Mouse (Mus musculus) embryonic stem cell, embryonic (primary cell): ENCODE data around the gene Atxn2.

Experiments used
- CTCF ChIA-PET, 4 experiments: fragments of 300-600 bp in 2 of 4; fragments of 350-600 bp in 2 of 4; sonication (Branson Sonifier 250); formaldehyde crosslinking; loops; one replicate each; lab custom pipeline; 2022; ENCODE audit warnings: inconsistent platforms in 2 of 4; lab: Charles Lee
- POLR2A ChIA-PET, 4 experiments: fragments of 300-600 bp in 2 of 4; fragments of 350-600 bp in 2 of 4; sonication (Branson Sonifier 250); formaldehyde crosslinking; loops; one replicate each; lab custom pipeline; 2022; ENCODE audit warnings: antibody characterized with exemption in 4 of 4, inconsistent platforms in 1 of 4; lab: Charles Lee

Gene Atxn2

GRCm38 (mm10) chr5:121828491-121829432, 117.6 kb downstream of the Atxn2 start:
- ChIA-PET POLR2A (interaction anchor here (0.6 to 6.1 kb wide), 28 partner anchors 8 to 941 kb away, joined by 3 to 39 read pairs (median 5); partner anchors contain the start of genes Sh2b3 (in 3 of the 4), Oas1g (in 1 of the 4) and Pheta1 (in 1 of the 4)), CTCF (interaction anchor here (0.6 to 2.2 kb wide), 16 partner anchors 8 to 568 kb away, joined by 3 to 10 read pairs (median 3); partner anchors contain the start of gene Sh2b3 (in 1 of the 4))

GRCm38 (mm10) chr5:121831002-121831601, 120.0 kb downstream of the Atxn2 start:
- ChIA-PET POLR2A (interaction anchor here in 2 of 4 experiments (0.6 to 4.6 kb wide), 2 partner anchors 13 to 166 kb away, joined by 3 to 21 read pairs; no protein-coding TSS in a partner anchor), CTCF (no interaction called here)

- ChIA-PET POLR2A (interaction anchor here in 3 of 4 experiments (0.7 to 3.3 kb wide), 5 partner anchors 10 to 20 kb away, joined by 3 to 17 read pairs (median 5); no protein-coding TSS in a partner anchor), CTCF (interaction anchor here in 3 of 4 experiments (0.6 to 1.5 kb wide), 3 partner anchors 18 to 1342 kb away, joined by 3 to 4 read pairs (median 3); no protein-coding TSS in a partner anchor)
Observed at GRCm38 (mm10) chr5:121832376-121833155, 121.4 kb downstream of the Atxn2 start.

GRCm38 (mm10) chr5:121833159-121833558, 122.0 kb downstream of the Atxn2 start:
- CTCF ChIA-PET: interaction anchor here in 3 of 4 experiments (0.5 to 0.6 kb wide), 3 partner anchors 232 to 1343 kb away, joined by 3 to 4 read pairs (median 3); no protein-coding TSS in a partner anchor
- POLR2A ChIA-PET: interaction anchor here in 3 of 4 experiments (0.7 to 6.3 kb wide), 7 partner anchors 10 to 21 kb away, joined by 3 to 105 read pairs (median 9); partner anchors contain the start of gene Pheta1 (in 2 of the 3)

GRCm38 (mm10) chr5:121833572-121834240, 122.6 kb downstream of the Atxn2 start:
- POLR2A ChIA-PET: interaction anchor here in 3 of 4 experiments (0.6 to 6.3 kb wide), 16 partner anchors 9 to 68 kb away, joined by 3 to 105 read pairs (median 4); partner anchors contain the start of gene Pheta1 (in 2 of the 3)

GRCm38 (mm10) chr5:121834241-121834606, 123.1 kb downstream of the Atxn2 start:
- ChIA-PET POLR2A (interaction anchor here in 3 of 4 experiments (0.6 to 6.3 kb wide), 16 partner anchors 9 to 69 kb away, joined by 3 to 105 read pairs (median 4); partner anchors contain the start of gene Pheta1 (in 2 of the 3)), CTCF (interaction anchor here (0.6 to 1.1 kb wide), 7 partner anchors 19 to 396 kb away, joined by 3 to 7 read pairs (median 3); no protein-coding TSS in a partner anchor)

More at GRCm38 (mm10) chr5:121833572-121834240, 122.6 kb downstream of the Atxn2 start:
- CTCF ChIA-PET: interaction anchor here (0.5 to 1.1 kb wide), 8 partner anchors 19 to 396 kb away, joined by 3 to 7 read pairs (median 3); no protein-coding TSS in a partner anchor

GRCm38 (mm10) chr5:121834991-121835747, 124.0 kb downstream of the Atxn2 start:
- POLR2A ChIA-PET: interaction anchor here in 3 of 4 experiments (0.6 to 6.3 kb wide), 12 partner anchors 7 to 70 kb away, joined by 3 to 105 read pairs (median 16); partner anchors contain the start of gene Pheta1 (in 2 of the 3)
- CTCF ChIA-PET: interaction anchor here in 1 of 4 experiments (2.3 kb wide), 1 partner anchor 254 kb away, joined by 6 read pairs; no protein-coding TSS in a partner anchor

- POLR2A ChIA-PET: interaction anchor here in 3 of 4 experiments (0.5 to 6.3 kb wide), 42 partner anchors 8 to 1084 kb away, joined by 3 to 105 read pairs (median 4); partner anchors contain the start of genes Pheta1 (in 3 of the 3), Acad10 (in 1 of the 3) and Brap (in 1 of the 3)
- CTCF ChIA-PET: interaction anchor here in 3 of 4 experiments (0.6 to 3.0 kb wide), 9 partner anchors 7 to 675 kb away, joined by 3 to 13 read pairs (median 6); partner anchors contain the start of gene Pheta1 (in 1 of the 3)
Observed at GRCm38 (mm10) chr5:121835949-121836691, 125.0 kb downstream of the Atxn2 start.

- CTCF ChIA-PET: interaction anchor here (0.5 to 3.0 kb wide), 20 partner anchors 8 to 1162 kb away, joined by 3 to 13 read pairs (median 3); partner anchors contain the start of genes Pheta1 (in 1 of the 4) and Tctn1 (in 1 of the 4)
- POLR2A ChIA-PET: interaction anchor here (0.5 to 6.3 kb wide), 76 partner anchors 8 to 1084 kb away, joined by 3 to 105 read pairs (median 4); partner anchors contain the start of genes Pheta1 (in 3 of the 4), Acad10 (in 1 of the 4), Atxn2 (in 1 of the 4) and Brap (in 1 of the 4)
Observed at GRCm38 (mm10) chr5:121836692-121837415, 125.7 kb downstream of the Atxn2 start.

GRCm38 (mm10) chr5:121837441-121838340, 126.6 kb downstream of the Atxn2 start, which contains the start of gene Sh2b3:
Gene Sh2b3 (minus strand): TSS chr5:121837646.
- POLR2A ChIA-PET: interaction anchor here (0.5 to 6.3 kb wide), 84 partner anchors 8 to 983 kb away, joined by 3 to 105 read pairs (median 4); partner anchors contain the start of genes Pheta1 (in 3 of the 4), Acad10 (in 1 of the 4), Atxn2 (in 1 of the 4) and Brap (in 1 of the 4)
- CTCF ChIA-PET: interaction anchor here (0.5 to 3.0 kb wide), 24 partner anchors 9 to 1163 kb away, joined by 3 to 13 read pairs (median 4); partner anchors contain the start of genes Tctn1 (in 2 of the 4) and Pheta1 (in 1 of the 4)

GRCm38 (mm10) chr5:121838341-121839127, 127.4 kb downstream of the Atxn2 start:
- ChIA-PET CTCF (interaction anchor here in 3 of 4 experiments (0.5 to 3.0 kb wide), 7 partner anchors 24 to 241 kb away, joined by 3 to 13 read pairs (median 6); no protein-coding TSS in a partner anchor), POLR2A (interaction anchor here (0.5 to 6.3 kb wide), 32 partner anchors 8 to 888 kb away, joined by 3 to 105 read pairs (median 4); partner anchors contain the start of gene Pheta1 (in 3 of the 4))

GRCm38 (mm10) chr5:121839128-121839473, 128.0 kb downstream of the Atxn2 start:
- ChIA-PET POLR2A (interaction anchor here in 3 of 4 experiments (1.0 to 6.3 kb wide), 6 partner anchors 9 to 221 kb away, joined by 3 to 105 read pairs (median 6); partner anchors contain the start of gene Pheta1 (in 2 of the 3)), CTCF (interaction anchor here in 1 of 4 experiments (1.0 kb wide), 1 partner anchor 220 kb away, joined by 3 read pairs; no protein-coding TSS in a partner anchor)
